Mouse (Mus musculus) liver (tissue): Measurements from ENCODE around the gene Rere.
A peak's percentile ranks its signal among the peaks of the same experiment; 100 is the strongest.

ENCODE experiments used
- DNase-seq: peaks from one replicate; pipeline ENCODE4 v3.0.0-alpha.2; 2020; ENCODE audit warnings: mixed read lengths

The Rere gene

DNA sequence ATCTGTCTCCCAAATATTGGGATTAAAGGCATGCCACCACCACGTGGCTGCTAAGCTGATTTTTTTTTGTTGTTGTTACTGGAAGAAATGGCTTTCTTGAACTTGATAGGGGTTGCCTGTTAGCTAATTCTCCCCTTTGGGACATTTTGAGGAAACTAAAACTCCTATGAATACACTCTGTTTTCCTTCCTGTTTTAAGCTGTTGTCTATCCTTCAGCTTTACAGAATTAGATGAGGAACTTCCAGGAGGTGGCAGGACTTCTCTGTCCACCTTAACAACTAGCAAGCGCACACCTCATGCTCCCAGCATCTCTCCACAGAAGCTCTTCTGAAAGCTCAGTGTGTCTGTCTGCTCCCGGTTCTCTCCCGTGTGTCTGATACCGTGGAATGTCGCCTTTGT is 157.2 kb downstream of the Rere start:
- DNase-seq, result no peak

DNA sequence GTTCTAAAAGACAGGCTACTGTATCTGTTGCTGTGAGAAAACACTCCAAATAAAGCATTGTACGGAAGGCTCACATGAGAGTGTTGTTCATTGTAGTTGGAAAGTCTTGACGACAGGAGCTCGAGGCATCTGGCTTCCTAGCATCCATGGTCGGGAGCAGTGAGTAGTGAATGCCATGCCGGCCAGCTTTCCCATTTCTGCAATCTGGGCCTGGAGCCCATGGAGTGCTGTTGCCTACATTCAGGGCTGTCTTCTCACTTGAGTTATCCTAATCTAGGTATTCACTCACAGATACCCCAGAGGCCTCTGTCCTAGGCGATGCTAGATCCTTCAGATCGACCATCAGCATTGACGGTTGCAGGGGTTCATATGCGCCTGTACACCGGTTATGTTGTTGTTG is 160.5 kb downstream of the Rere start:
- no peak for DNase-seq

DNA sequence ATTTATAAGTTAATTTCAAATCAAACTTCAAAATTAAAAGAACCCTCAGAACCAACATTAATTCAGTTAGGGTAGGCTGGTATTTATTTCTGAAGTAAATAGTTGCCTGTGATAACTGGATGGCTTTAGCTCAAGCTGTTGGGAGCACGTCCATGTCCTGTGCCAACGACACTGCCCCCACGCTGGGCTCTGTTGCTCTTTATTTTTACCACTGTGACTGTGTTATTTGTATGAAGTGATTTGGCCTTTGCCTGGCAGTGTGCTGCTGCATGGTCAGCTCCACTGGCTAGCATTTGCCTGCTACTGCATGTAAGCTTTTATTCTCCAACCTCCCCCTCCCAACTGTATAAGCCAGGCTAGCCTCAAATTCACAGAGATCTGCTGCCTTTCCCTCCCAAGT is 162.6 kb downstream of the Rere start:
- DNase-seq, result no peak

DNA sequence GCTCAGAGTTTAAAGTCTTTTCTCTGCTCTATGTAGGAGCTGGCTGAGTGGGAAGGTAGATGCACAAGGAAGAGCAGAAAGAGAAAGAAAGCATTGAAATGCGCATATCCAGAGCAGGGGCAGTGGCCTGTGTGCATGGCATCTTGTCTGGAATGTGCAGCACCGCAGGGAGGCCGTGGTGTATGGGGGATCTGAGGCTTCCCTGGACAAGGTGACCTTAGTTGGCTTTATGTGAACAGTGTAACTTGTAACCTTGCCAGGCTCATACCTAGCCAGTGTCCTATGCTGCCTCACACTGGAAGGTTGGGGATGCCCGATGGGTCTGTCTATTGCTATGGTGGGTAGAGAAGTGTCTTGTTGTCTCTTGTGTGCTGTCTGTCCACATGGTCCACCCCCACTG is 165.2 kb downstream of the Rere start:
- no peak for DNase-seq

DNA sequence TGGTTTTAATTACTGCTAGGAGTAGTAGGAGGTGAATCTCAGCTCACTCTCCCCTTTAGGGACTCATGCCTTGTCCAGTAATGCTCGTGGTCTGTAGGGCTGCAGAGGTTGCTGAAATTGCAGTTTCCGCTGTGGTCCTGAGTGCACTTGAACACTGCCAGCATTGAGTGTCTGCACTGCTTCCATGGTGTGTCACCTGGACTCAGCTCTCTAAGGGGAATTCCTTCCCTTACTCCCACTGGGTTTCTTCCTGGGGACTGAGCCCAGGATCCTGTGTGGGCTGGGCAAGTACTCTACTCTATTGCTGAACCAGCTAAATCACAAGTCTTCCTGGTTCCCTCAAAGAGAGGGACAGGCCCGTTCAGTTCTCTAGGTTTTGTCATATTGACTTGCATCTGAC is 166.1 kb downstream of the Rere start:
- DNase-seq, result no peak

DNA sequence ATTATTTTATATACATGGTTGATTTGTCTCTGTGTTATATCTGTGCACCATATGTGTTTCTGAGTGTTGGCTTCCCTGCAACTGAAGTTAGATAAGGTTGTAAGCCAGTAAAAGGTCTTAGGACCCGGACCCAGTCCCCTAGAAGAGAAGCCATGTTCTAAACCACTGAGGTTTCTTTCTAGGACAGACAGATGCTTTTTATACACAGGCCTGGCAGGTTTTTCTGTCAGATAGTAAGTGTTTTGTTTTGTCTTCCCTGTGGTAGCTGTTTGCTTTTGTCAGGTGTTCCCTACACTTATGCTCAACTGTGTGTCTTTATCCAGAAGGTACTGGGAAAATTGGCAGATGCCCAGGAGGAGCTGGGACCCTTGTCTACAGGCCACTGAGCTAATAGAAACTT is 167.0 kb downstream of the Rere start:
- no peak for DNase-seq

DNA sequence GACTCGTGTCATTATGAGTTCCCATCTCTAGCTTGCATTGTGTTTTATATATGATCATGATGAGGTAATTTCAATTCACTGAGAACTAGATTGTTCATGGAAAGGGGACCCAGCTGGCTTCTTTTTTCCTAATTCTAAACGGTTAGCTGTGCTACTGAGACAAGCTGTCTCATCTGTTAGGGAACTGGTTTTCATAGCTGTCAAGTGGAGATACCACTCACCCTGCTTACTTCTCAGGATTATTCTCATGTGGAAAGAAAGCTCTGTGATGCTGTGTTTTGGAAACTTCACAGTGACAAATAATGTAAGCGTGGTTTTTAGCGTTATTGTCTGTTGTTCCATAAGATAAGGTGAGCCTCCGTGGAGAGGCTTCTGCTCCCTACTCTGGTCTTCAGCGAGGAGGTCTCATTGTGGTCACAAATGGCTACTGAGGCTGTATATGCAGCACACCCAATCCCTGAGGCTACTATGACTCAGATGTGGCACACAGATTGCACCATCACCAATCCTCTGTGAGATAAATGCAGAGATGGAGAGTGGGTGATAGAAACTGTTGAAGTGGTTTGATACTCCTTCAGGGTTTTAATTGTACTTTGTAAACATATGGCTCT is 168.7 kb downstream of the Rere start:
- DNase-seq, result no peak

DNA sequence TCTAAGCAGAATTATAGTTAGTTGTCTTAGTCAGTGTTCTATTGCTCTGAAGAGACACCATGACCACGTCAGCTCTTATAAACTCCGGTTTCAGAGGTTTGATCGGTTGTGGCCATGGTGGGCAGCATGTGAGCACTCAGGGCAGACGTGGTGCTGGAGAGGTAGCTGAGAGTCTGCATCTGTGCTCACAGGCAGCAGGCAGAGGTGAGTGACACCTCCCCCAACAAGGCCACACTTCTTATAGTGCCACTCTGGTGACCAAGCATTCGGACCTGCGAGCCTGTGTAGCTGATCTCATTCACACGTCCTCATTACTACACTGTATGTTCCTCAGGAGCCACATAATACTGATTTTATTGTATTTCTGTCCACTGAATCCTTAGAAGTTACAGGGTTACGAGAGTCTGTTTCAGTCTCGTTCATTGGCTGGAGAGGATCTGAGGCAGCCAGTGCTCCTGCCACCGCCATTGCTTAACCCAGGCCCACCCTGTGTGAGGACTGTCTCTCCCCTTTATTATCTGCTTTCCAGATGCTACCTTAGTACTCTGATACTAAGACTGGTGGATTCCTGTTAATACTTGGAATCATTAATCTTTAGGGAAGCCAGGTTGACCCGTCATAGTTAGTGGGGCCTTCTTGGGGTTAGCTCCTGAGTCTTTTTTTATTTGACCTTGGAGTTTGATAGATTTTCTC is 170.9 kb downstream of the Rere start:
- DNase-seq, result no peak

DNA sequence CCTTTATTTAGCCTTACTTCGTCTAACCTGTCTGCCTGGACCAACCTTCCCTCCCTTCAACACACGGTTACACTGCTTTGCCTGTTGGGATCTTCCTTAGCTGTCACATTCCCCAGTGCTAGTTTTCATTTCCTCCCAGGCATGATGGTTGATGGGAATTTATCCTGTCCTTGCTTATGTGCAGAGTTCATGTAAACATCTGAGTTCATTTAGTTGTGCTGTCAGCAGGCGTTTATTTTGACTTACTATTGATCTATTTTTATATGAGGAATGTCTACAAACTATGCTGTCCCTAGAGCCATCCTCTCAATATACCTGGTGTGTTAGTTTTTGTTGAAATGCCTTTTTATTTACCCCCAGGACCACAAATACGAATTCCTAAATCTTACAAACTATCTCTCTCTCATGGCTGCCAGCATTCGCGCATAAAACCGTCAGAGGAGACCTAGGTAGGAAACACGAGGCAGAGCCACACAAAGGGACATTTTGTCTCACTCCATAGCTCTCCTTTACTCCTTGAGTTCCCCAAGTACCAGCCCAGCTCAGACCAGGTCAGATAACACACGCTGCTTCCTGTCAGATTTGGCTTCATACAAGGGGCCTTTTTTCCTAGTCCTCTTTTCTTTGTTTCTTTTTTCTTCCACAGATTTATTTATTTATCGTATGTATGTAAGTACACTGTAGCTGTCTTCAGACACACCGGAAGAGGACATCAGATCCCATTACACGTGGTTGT is 173.3 kb downstream of the Rere start:
- no peak for DNase-seq

DNA sequence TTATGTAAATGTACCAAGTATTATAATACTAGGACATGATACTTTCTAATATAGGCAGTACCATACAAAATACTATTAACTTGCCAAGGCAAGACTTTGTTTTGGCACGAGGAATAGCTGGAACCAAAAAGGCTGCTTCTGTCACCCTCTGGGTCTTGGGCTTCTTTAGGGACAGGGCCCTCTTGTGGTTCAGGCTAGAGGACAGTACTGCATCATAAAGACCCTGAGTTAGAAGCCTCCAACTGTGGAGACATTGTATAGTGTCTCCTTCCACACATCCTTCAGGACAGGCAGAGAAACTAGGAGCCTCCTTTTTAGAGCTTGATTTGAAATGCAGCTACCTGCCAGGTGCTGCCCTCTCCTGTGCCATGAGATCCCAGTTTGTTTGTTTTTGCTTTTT is 174.3 kb downstream of the Rere start:
- no peak for DNase-seq

DNA sequence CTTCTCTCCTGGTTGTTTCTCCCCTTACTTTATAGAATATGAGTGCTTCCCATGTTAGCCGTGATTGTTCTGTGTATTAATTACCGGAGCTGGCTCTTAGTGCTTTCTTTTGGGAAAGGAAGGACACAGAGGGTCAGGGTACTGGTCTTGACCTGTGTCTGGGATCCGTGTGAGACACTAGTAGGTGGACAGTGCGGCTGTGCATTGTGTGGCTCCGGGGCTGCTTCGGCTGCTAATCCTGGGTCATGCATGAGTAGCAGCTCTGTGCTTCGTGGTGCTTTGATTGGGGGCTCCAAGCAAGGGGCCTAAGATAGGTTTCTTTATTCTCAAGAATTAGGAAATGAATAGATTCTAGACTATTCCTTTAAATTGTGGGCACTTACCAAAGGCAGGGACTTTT is 175.0 kb downstream of the Rere start:
- no peak for DNase-seq

DNA sequence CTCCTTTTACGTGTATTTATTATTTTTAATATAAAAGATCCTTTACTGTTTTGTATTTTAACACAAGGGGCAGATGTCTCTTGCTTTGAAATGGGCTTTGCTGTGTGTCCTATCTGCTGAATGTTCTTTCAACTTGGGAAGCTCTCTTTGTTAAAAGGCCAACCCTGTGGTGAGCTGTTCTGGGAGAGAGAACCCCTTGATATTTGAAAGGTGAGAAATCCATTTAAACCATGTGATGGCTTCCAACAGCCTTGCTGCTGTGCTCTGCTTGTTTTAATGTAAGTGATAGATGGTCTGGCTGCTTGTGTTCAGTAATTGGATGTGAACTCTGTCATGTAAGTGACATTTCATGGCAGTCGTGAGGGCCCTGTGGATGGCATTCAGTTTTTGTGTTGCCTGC is 175.4 kb downstream of the Rere start:
- DNase-seq, result no peak

DNA sequence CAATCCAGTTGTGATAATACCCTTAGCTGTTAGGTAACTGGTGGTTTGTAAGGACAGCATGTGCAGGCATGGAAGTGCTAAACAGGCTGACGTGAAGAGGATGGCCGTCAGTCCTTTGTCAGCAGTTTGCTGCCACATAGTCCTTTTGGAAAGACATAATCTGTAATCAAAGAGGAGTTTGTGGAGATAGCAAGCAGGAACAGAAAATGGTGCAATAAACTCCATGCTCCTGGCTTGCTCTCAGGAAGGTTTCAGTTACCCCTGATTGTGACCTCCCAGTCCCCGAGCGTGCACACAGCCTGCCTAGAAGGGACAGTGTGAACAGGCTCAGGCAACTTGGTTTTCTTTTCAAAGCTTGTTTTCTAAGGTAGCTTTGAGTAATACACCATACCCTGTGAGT is 175.9 kb downstream of the Rere start:
- DNase-seq, result no peak

DNA sequence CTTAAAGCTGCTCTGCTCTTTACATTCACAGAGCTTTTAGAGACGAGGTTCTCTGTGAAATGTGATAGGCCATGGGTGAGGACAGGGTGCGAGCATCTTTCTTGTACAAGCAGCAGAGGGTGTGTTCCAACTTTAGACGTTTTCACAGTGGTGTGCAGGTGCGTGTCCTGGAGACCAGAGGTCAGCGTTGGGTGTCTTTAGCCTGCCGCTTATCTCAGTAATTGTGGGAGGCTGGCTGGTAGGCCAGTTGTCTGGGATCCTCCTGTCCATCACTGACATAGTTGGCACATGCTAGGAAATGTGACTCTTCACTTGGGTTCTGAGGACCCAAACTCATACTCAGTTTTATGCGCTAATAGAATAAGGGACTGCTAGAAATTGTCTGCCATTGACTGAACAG is 176.3 kb downstream of the Rere start:
- no peak for DNase-seq

DNA sequence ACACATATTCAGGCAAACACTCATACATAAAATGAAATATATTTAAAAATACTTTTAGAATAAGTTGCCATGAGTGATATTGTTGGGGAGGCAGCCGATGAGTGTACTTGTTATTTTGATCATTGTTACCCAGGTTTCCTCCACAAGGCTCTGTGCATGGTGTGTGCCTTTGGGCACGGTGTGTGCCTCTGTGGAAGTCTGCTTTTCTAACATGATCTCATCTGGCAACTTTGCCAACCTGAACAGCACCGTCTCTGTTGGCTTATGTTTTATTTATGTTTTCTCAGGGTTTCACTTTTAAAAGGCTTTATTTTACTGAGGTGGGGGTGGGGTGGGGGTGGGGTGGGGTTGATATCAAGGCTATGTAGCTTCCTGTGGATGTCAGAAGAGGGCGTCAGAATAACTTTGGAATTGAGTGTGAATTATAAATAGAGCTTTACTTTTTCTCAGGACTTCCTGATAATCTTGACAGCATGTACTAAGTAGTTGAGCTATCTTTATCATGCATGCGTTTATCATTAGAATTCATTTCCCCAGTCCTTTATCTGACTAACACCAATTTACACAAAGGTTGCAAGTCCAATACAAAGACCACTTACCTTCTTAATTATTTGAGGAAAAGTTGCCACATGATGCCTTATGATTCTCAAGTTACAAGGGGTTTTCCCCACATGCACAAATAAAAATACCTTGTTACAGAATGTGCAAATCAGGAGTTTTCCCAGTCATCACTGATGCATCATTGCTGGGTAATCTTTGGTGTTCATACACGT is 177.8 kb downstream of the Rere start:
- no peak for DNase-seq

DNA sequence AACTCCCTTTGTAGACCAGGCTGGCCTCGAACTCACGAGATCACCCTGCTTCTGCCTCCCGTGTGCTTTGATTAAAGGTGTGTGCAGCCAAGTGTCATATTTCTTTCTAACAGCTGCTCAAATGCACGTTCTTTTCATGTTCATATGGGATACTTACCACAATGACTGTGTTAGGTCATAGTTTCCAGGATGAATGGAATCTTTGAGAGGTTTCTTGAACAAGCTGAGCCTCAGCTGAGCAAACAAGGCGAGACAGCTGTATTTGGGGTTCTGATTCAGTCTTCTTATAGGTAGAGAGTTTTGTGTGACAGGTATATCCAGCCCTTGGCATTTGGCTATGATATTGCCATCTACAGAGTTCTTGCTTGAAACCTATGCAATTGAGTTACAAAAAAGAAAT is 179.0 kb downstream of the Rere start:
- no peak for DNase-seq

DNA sequence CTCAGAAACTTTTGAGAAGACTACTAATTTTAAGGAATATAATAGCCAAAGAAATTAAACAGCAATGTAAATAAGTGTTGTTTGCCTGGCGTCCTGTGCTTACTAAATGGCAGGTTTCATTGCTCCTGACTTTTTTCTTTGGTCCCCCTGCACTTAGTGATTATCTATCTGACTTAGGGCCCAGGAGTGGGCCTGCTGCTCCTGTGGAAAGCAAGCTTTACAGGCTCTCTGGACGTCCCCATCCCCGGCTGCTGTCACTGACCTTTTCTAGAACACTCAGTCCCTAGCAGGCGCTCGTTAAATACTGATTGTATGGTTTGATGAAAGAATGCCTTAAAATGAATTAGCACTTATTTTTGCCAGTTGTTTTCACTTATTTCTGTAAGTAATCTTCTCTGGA is 179.6 kb downstream of the Rere start:
- DNase-seq, result peak; percentile 38

DNA sequence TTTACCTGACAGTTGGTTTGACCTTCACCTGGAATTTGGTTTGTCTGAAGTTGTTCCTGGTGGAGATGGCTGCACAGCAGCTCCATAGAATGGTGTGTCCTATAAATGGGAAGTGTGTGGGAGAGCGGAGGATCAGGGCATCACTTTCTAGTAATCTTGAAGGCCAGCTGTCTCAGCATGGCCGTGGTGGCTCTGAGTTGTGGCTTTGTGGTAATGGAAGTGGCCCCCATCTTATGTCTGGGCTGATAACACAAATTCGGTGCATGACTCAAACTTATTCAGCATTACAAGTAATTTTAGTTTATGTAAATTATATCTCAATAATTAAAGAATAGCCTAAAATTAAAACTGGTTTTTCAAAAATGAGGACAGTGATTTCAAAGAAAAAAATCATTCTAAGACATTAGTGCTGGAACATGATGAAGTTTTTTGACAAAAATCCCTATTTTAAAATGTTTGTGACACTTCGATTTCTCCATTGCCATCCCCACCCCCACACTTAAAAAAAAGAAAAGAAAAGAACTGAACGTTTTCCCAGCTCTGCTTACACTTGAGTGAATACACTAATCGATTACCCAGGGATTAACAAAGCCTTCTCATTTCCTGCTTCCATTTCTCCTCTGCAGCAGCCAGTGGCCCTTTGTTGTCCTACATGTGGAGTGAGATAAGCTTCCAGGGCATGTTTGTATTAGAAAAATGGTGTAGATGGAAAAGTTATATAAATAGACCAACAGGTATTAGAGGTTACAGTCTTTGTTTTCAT is 180.2 kb downstream of the Rere start:
- DNase-seq, result peak; percentile 77

DNA sequence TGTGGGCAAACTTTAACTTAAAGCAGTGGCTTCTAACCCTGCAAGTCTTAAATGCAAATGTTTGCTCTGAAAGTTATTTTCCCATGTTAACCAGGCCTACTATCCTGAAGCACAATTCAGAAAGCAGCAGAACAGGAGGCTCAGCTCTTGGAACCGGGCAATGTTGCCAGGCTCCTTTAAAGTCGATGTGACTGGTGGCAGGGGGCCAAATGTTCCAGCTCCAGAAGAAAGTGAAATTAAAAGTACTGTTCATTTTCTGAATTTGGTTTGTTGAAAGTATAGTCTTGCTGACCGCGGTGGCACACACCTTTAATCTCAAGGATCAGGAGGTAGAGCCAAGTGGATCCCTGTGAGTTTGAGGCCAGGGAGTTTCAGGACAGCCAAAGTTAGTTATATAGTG is 180.9 kb downstream of the Rere start:
- DNase-seq, result no peak

DNA sequence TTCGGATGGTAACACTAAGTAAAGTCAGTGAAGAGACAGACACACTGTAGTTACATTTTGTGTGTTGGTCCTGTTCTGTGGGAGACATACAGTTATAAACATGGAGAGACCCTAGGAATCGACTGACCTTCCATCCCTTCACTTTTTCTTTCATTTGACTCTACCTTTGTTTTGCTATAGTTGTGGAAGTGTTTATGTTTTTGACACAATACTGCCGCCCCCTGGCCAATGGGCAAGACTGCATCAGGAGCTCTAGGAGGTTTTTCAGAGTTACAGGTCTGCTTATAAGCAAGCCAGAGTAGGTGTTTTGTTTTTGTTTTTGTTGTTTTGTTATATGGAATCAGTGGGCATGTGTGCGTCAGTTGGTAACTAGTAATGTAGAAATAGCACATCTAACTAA is 184.3 kb downstream of the Rere start:
- DNase-seq, result peak; percentile 75

DNA sequence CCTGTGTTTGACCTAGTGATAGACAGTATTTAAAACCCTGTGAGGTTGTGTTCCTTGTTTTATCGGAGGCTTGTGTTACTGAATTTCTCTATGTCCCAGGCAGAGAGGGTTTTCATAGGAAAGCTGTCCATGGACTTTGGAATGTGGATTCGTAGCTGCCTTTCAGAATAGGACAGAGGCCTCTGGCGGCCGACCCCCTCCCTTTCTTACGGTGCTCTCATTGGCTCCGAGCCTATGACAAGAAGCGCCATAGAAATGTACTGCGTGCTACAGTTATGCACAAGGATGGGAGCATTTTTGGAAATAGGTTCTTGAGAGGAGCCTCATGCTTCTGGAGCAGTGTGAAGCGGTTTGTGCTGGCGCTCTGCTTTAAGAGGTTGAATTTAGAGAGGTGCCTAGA is 187.8 kb downstream of the Rere start:
- no peak for DNase-seq

DNA sequence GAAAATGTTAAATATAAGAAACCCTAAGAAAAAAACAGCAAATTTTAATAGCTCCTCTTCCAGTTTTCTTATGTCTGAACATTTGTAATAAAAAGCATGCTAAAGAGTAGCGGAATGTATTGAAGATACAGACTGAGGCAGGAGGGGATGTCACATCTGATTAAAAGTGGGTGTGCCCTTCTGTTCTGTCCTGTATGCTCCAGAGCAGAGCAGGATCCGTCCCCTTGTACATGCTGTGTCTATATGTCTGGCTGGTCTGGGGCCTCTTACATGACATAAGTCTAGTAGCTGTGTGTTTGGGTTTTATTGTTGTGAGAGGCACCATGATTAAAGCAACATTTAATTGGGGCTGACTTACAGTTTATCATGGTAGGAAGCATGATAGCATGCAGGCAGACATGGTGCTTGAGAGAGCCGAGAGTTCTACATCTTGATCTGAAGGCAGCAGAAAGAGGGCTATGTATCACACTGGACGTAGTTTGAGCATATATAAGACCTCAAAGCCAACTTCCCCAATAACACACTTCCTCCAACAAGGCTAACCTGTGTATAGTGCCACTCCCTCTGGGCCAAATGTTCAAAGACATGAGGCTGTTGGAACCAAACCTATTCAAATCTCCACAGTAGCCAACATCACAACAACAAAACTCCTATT is 189.4 kb downstream of the Rere start:
- DNase-seq, result no peak
